Mouse (Mus musculus): ENCODE results near the gene Ppm1l. TPM values are rescaled to one million over a fixed set of nuclear protein-coding genes. Genes with fewer than 3 reads are reported as not detected.

Ppm1l gene
- polyA plus RNA-seq, 1 experiment from 2014 or later: 26.0 TPM

GRCm38 (mm10) chr3:69342247-69342921, 25.7 kb downstream of the Ppm1l start:
- Histone ChIP-seq H3K36me3 (replicated peaks) (no peaks in the 10 kb centered on the region), H3K4me2 (no peak overlapping the region), H3K27me3 (replicated peaks) (no peaks in the 10 kb centered on the region), H3K9ac (no peak overlapping the region), H3K27ac (no peak overlapping the region), H3K4me3 (no peak overlapping the region), H3K9me3 (no peaks in the 10 kb centered on the region), H3K4me1 (no peaks in the 10 kb centered on the region)
- no peak; the same call in 1 of the 2 replicates for ATAC-seq (replicated peaks)
- WGBS: 77% methylated on average over 8 of the region's 8 CpGs

- Histone ChIP-seq H3K9me3 (no peaks in the 10 kb centered on the region), H3K4me2 (no peak overlapping the region), H3K9ac (no peak overlapping the region), H3K27me3 (replicated peaks) (no peaks in the 10 kb centered on the region), H3K27ac (no peak overlapping the region), H3K4me3 (no peak overlapping the region), H3K36me3 (replicated peaks) (no peaks in the 10 kb centered on the region), H3K4me1 (no peaks in the 10 kb centered on the region)
- WGBS: 80% methylated on average over 10 of the region's 10 CpGs
- ATAC-seq (replicated peaks): no peak
These were observed 26.5 kb downstream of the Ppm1l start for GRCm38 (mm10) chr3:69343124-69343523.

DNA sequence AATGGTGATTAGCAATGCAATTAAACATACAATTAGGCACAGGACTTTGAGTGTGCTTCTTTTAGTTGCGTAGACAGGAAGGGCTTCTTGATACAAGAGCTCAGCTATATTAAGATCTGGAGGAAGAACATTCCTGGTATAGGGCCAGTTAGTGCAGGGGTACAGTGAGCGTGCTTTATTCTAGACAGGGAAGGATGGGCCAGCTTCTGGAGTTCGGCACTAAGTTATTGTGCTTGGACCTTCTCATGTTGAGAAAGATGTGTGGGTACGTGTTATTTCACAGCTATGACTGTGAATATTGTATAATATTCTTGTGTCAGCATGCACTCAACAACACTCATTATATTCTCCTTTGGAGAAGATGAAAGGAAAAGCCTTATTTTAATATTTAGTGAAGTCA, 29.9 kb downstream of the Ppm1l start:
- Histone ChIP-seq H3K36me3 (replicated peaks) (no peaks in the 10 kb centered on the region), H3K27ac (no peak overlapping the region), H3K4me2 (no peak overlapping the region), H3K27me3 (replicated peaks) (no peaks in the 10 kb centered on the region), H3K4me1 (no peaks in the 10 kb centered on the region), H3K9me3 (no peaks in the 10 kb centered on the region), H3K9ac (no peak overlapping the region), H3K4me3 (no peak overlapping the region)
- ATAC-seq (replicated peaks): no peak
- 92% methylated on average over 4 of the region's 4 CpGs for WGBS

GRCm38 (mm10) chr3:69348197-69348920, 31.7 kb downstream of the Ppm1l start:
- H3K4me3 ChIP-seq: no peak overlapping the region

DNA sequence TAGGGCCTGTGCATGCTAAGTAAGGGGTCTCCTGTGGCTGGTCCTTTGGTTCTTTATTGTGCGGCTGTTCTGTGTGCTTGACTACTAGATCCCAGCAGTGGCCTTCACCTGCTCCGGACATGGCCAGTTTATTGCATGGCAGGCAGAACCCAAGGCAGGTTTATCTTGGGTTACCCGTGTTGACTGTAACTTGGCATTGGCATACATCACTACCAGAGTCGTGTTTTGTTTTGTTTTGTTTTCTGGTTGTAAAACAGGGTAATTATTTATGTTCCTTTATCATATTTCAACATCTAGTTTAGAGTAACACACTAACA, 32.2 kb downstream of the Ppm1l start:
- WGBS: 94% methylated on average over 4 of the region's 4 CpGs
- Histone ChIP-seq H3K9ac (no peak overlapping the region), H3K9me3 (no peaks in the 10 kb centered on the region)

More at GRCm38 (mm10) chr3:69348197-69348920, 31.7 kb downstream of the Ppm1l start:
- ATAC-seq (replicated peaks): no peak
- H3K9me3 ChIP-seq: no peaks in the 10 kb centered on the region
- H3K9ac ChIP-seq: no peak overlapping the region
- H3K36me3 ChIP-seq (replicated peaks): no peaks in the 10 kb centered on the region
- no peak overlapping the region for H3K27ac ChIP-seq
- H3K4me2 ChIP-seq: no peak overlapping the region
- 86% methylated on average over 11 of the region's 11 CpGs for WGBS
- H3K27me3 ChIP-seq (replicated peaks): no peaks in the 10 kb centered on the region
- no peaks in the 10 kb centered on the region for H3K4me1 ChIP-seq

DNA sequence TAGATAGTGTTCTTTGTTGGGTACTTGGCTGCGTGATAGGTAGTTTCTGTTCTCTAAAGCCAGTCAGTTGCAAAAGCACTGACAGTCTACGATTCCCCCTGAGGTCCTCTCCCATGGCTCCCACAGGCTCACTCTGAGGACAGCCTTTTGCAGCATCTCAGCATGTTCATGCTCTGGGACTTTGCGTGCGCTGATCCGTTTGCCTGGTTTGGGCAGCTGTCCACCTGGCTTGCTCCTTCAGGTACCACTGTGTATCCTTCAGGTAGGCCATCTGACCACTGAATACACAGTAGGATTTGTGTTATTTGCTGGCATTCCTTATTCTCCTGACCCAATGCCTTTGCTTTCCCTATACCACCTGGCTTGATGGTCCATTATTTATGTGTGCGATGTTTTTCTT, 33.3 kb downstream of the Ppm1l start:
- no peaks in the 10 kb centered on the region for H3K9me3 ChIP-seq
- no peaks in the 10 kb centered on the region for H3K36me3 ChIP-seq (replicated peaks)
- 97% methylated on average over 6 of the region's 6 CpGs for WGBS
- H3K9ac ChIP-seq: no peak overlapping the region
- no peaks in the 10 kb centered on the region for H3K27me3 ChIP-seq (replicated peaks)
- no peaks in the 10 kb centered on the region for H3K4me1 ChIP-seq
- no peak for ATAC-seq (replicated peaks)
- H3K27ac ChIP-seq: no peak overlapping the region
- H3K4me3 ChIP-seq: no peak overlapping the region
- H3K4me2 ChIP-seq: no peak overlapping the region

More for the DNA sequence above, 32.2 kb downstream of the Ppm1l start:
- no peak for ATAC-seq (replicated peaks)
- Histone ChIP-seq H3K27ac (no peak overlapping the region), H3K4me1 (no peaks in the 10 kb centered on the region), H3K4me3 (no peak overlapping the region), H3K4me2 (no peak overlapping the region), H3K36me3 (replicated peaks) (no peaks in the 10 kb centered on the region), H3K27me3 (replicated peaks) (no peaks in the 10 kb centered on the region)

DNA sequence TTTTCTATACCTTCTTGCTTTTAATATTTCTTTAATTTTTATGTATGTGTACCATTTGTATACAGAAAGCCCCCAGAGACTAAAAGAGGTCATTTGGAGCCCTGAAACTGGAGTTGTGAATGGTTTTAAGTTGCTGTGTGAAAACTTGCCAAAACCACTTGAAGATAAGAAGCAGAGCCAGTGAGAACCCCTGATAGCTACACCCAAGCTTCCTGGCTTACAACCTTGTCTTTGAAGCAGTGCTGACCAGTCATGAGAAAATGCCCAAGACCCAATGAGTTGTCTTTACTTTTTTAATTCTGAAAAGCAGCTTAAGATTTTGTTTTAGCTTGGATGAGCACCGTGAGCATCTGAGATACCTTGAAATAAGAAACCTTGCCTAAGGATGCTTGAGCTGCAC, 35.5 kb downstream of the Ppm1l start:
- ATAC-seq (replicated peaks): no peak
- Histone ChIP-seq H3K9me3 (no peaks in the 10 kb centered on the region), H3K4me3 (no peak overlapping the region), H3K4me2 (no peak overlapping the region), H3K27ac (no peak overlapping the region), H3K36me3 (replicated peaks) (no peaks in the 10 kb centered on the region), H3K27me3 (replicated peaks) (no peaks in the 10 kb centered on the region), H3K4me1 (no peaks in the 10 kb centered on the region), H3K9ac (no peak overlapping the region)
- WGBS: 83% methylated on average over 1 of the region's 1 CpGs

DNA sequence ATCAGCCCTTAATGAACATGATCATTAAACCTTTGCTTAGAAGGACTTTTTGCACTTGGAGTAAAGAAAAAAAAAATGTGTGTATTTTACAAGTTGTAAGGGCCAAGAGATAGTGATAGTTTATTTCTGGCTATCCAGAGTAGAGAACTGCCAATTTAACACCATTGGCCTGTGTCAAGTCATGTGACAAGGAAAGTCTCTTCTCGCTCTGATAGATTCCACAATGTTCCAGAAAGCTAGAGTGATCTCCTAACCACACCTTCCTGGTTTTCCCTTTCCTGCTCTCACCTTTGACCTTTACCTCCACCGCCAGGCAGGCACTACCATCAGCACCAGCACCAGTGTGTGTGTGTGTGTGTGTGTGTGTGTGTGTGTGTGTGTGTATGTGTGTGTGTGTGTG, 38.0 kb downstream of the Ppm1l start:
- no peak for ATAC-seq (replicated peaks)
- H3K36me3 ChIP-seq (replicated peaks): no peaks in the 10 kb centered on the region
- no peak overlapping the region for H3K9ac ChIP-seq
- no peak overlapping the region for H3K4me3 ChIP-seq
- no peaks in the 10 kb centered on the region for H3K27me3 ChIP-seq (replicated peaks)
- 95% methylated on average over 2 of the region's 2 CpGs for WGBS
- H3K9me3 ChIP-seq: no peaks in the 10 kb centered on the region
- no peak overlapping the region for H3K27ac ChIP-seq
- H3K4me1 ChIP-seq: no peaks in the 10 kb centered on the region
- H3K4me2 ChIP-seq: no peak overlapping the region

GRCm38 (mm10) chr3:69356078-69356665, 39.5 kb downstream of the Ppm1l start:
- no peak overlapping the region for H3K9ac ChIP-seq
- no peak overlapping the region for H3K27ac ChIP-seq
- H3K4me2 ChIP-seq: no peak overlapping the region
- ATAC-seq (replicated peaks): 0 out of 2 replicates have a peak, but pooled peaks have one; percentile 57
- H3K27me3 ChIP-seq (replicated peaks): no peaks in the 10 kb centered on the region
- H3K4me3 ChIP-seq: no peak overlapping the region
- WGBS: 78% methylated on average over 7 of the region's 7 CpGs
- 0 out of 2 replicates have a peak, but pooled peaks cover under 1% of the 10 kb centered on the region for H3K4me1 ChIP-seq
- H3K9me3 ChIP-seq: no peaks in the 10 kb centered on the region
- H3K36me3 ChIP-seq (replicated peaks): no peaks in the 10 kb centered on the region

GRCm38 (mm10) chr3:69356781-69357180, 40.1 kb downstream of the Ppm1l start:
- Histone ChIP-seq H3K9me3 (no peaks in the 10 kb centered on the region), H3K27ac (no peak overlapping the region), H3K4me1 (peaks cover 6% of the 10 kb centered on the region; the same call in 1 of the 2 replicates), H3K4me3 (no peak overlapping the region), H3K36me3 (replicated peaks) (no peaks in the 10 kb centered on the region), H3K4me2 (no peak overlapping the region), H3K27me3 (replicated peaks) (no peaks in the 10 kb centered on the region), H3K9ac (no peak overlapping the region)
- 85% methylated on average over 5 of the region's 5 CpGs for WGBS
- ATAC-seq (replicated peaks): no peak

GRCm38 (mm10) chr3:69357897-69358619, 41.4 kb downstream of the Ppm1l start:
- 81% methylated on average over 12 of the region's 12 CpGs for WGBS
- no peak overlapping the region for H3K9ac ChIP-seq
- H3K9me3 ChIP-seq: no peaks in the 10 kb centered on the region
- no peak overlapping the region for H3K4me3 ChIP-seq
- no peaks in the 10 kb centered on the region for H3K36me3 ChIP-seq (replicated peaks)
- H3K27me3 ChIP-seq (replicated peaks): no peaks in the 10 kb centered on the region
- H3K4me2 ChIP-seq: no peak overlapping the region
- ATAC-seq (replicated peaks): no peak
- H3K4me1 ChIP-seq: peaks cover 6% of the 10 kb centered on the region; the same call in 1 of the 2 replicates
- H3K27ac ChIP-seq: no peak overlapping the region

DNA sequence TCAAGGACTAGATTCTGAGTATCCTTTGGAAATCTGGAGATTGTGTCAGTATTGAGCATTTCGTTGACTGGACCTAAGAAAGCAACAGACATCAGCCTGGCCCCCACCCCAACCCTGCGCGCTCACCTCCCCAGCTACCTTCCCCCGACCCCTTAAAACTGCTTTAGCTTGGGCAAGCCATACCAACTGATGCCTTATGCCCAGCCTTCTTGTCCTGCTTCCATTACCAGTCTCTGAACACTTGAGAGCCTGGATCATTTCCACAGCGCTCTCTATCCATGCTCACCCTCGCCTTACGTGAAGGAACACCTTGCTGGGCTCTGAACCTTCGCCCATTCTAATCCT, 41.9 kb downstream of the Ppm1l start:
- Histone ChIP-seq H3K9ac (no peak overlapping the region), H3K27me3 (replicated peaks) (no peaks in the 10 kb centered on the region), H3K4me1 (peaks cover 6% of the 10 kb centered on the region; the same call in 1 of the 2 replicates), H3K36me3 (replicated peaks) (no peaks in the 10 kb centered on the region), H3K9me3 (no peaks in the 10 kb centered on the region), H3K4me3 (no peak overlapping the region), H3K27ac (no peak overlapping the region), H3K4me2 (no peak overlapping the region)
- no peak for ATAC-seq (replicated peaks)
- 97% methylated on average over 8 of the region's 8 CpGs for WGBS

Data from midbrain, embryonic 15.5 days (tissue).